Mouse (Mus musculus): ENCODE results near the gene Dhrs7b.

GRCm38 (mm10) chr11:60890286-60890685 is 59.9 kb downstream of the Dhrs7b start:
- TF ChIP-seq EP300 (IDR thresholded peaks at IDR 0.05; ENCODE audit: low read depth) (no peak), CTCF (IDR thresholded peaks at IDR 0.05; ENCODE audit: low read depth) (no peak)
